Mouse (Mus musculus): ENCODE results near the gene Nrbp1. TPM values are rescaled to one million over a fixed set of nuclear protein-coding genes. Genes with fewer than 3 reads are reported as not detected.

The Nrbp1 gene
- polyA plus RNA-seq, 1 experiment from 2014 or later = 141 TPM

DNA sequence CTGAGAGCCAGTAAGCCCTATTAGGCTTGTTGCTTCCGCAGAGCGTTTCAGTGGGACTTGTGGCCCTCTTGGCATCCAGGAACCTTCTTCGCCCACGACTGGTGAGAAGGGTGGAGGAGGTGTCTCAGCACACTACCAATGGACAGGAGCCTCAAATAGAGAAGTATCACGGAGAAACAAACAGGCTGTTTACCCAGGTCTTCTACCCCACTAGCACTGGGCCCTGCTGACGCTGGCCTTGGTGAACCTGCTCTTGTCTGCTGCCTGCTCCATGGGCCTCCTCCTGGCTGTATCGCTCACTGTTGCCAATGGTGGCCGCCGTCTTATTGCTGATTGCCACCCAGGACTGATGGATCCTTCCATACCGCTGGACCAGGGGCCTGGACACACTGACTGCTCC is 11.5 kb downstream of the Nrbp1 start:
- DNase-seq (ENCODE audit: low spot score) = no peak
- H3K36me3 ChIP-seq (ENCODE audit: control insufficient read depth, insufficient read depth, low read length) = peaks cover 12% of the 10 kb centered on the region
- H3K9ac ChIP-seq (ENCODE audit: low read depth, low read length) = no peak overlapping the region; the same call in 1 of the 2 replicates
- no peaks in the 10 kb centered on the region for H3K9me3 ChIP-seq (ENCODE audit: control insufficient read depth, low read length)
- H3K27ac ChIP-seq (ENCODE audit: low read depth, low read length) = no peak overlapping the region
- H3K4me2 ChIP-seq (replicated peaks; ENCODE audit: low read depth, low read length) = peak overlapping the region; percentile 14; the same call in 1 of the 2 replicates
- H3K4me3 ChIP-seq (ENCODE audit: low read depth, low read length) = no peak overlapping the region
- ATAC-seq (ENCODE audit: low FRiP score) = no peak; the same call in 1 of the 2 replicates
- H3K27me3 ChIP-seq (ENCODE audit: control insufficient read depth, insufficient read depth, low read length) = peaks cover 2% of the 10 kb centered on the region; the same call in 1 of the 2 replicates
- 54% methylated on average over 10 of the region's 10 CpGs for WGBS
- peaks cover 7% of the 10 kb centered on the region for H3K4me1 ChIP-seq (replicated peaks; ENCODE audit: control insufficient read depth, insufficient read depth, low read length)

DNA sequence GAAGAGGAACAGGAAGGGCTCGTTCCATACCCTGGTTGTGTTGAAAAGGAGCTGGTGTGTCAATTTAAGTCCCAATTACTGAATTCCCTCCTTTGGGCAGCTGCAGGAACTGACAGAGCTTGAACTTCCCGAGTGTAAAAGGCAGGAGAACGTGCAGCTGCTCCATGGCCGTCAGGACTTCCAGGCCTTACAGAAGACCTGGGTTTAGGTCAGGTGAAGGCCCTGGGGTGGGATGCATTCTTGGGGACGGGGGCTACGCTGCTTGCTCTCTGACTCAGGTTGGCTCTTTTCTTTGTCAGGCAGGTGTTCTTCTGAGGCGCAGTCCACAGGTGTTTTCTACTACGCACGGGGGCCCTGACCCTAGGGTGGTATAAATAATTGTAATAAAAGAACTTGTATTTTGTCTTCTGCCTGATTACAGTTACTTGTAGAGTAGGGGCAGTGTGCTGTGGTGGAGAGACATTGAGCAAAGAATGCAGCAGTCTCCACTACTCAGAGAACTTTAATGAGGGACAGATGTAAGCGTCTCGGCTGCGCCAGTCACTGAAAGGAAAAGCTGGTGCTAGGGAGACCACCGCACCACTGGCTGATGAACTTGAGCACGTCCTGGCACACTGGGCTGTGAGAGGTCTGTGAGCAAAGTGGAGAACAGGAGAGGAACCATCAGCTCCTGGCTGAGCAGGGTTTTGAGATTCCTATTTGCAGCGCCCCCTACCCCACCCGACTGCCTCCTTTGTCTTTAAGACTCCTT is 12.3 kb downstream of the Nrbp1 start:
- Histone ChIP-seq H3K9ac (ENCODE audit: low read depth, low read length) (no peak overlapping the region), H3K9me3 (ENCODE audit: control insufficient read depth, low read length) (no peaks in the 10 kb centered on the region), H3K27me3 (ENCODE audit: control insufficient read depth, insufficient read depth, low read length) (peaks cover 2% of the 10 kb centered on the region; the same call in 1 of the 2 replicates), H3K36me3 (ENCODE audit: control insufficient read depth, insufficient read depth, low read length) (peaks cover 12% of the 10 kb centered on the region), H3K4me2 (replicated peaks; ENCODE audit: low read depth, low read length) (no peak overlapping the region), H3K4me1 (replicated peaks; ENCODE audit: control insufficient read depth, insufficient read depth, low read length) (peaks cover 7% of the 10 kb centered on the region), H3K27ac (ENCODE audit: low read depth, low read length) (no peak overlapping the region), H3K4me3 (ENCODE audit: low read depth, low read length) (no peak overlapping the region)
- DNase-seq (ENCODE audit: low spot score) = peak; percentile 9
- ATAC-seq (ENCODE audit: low FRiP score) = no peak
- 75% methylated on average over 16 of the region's 16 CpGs for WGBS

GRCm38 (mm10) chr5:31253806-31254205 is 13.1 kb downstream of the Nrbp1 start:
- no peak overlapping the region for H3K4me3 ChIP-seq (ENCODE audit: low read depth, low read length)
- peaks cover 2% of the 10 kb centered on the region; the same call in 1 of the 2 replicates for H3K27me3 ChIP-seq (ENCODE audit: control insufficient read depth, insufficient read depth, low read length)
- H3K9ac ChIP-seq (ENCODE audit: low read depth, low read length) = no peak overlapping the region
- 96% methylated on average over 8 of the region's 8 CpGs for WGBS
- no peak for DNase-seq (ENCODE audit: low spot score)
- no peak overlapping the region for H3K27ac ChIP-seq (ENCODE audit: low read depth, low read length)
- H3K36me3 ChIP-seq (ENCODE audit: control insufficient read depth, insufficient read depth, low read length) = peaks cover 10% of the 10 kb centered on the region; the same call in 1 of the 2 replicates
- ATAC-seq (ENCODE audit: low FRiP score) = no peak
- no peak overlapping the region for H3K4me2 ChIP-seq (replicated peaks; ENCODE audit: low read depth, low read length)
- peaks cover 7% of the 10 kb centered on the region for H3K4me1 ChIP-seq (replicated peaks; ENCODE audit: control insufficient read depth, insufficient read depth, low read length)
- H3K9me3 ChIP-seq (ENCODE audit: control insufficient read depth, low read length) = no peaks in the 10 kb centered on the region

GRCm38 (mm10) chr5:31254452-31254851 is 13.8 kb downstream of the Nrbp1 start:
- no peak overlapping the region for H3K4me3 ChIP-seq (ENCODE audit: low read depth, low read length)
- no peaks in the 10 kb centered on the region for H3K9me3 ChIP-seq (ENCODE audit: control insufficient read depth, low read length)
- H3K4me1 ChIP-seq (replicated peaks; ENCODE audit: control insufficient read depth, insufficient read depth, low read length) = peaks cover 7% of the 10 kb centered on the region
- DNase-seq (ENCODE audit: low spot score) = no peak
- 89% methylated on average over 7 of the region's 7 CpGs for WGBS
- H3K4me2 ChIP-seq (replicated peaks; ENCODE audit: low read depth, low read length) = no peak overlapping the region
- H3K27ac ChIP-seq (ENCODE audit: low read depth, low read length) = no peak overlapping the region
- ATAC-seq (ENCODE audit: low FRiP score) = no peak
- H3K9ac ChIP-seq (ENCODE audit: low read depth, low read length) = no peak overlapping the region
- H3K36me3 ChIP-seq (ENCODE audit: control insufficient read depth, insufficient read depth, low read length) = peaks cover 10% of the 10 kb centered on the region; the same call in 1 of the 2 replicates
- H3K27me3 ChIP-seq (ENCODE audit: control insufficient read depth, insufficient read depth, low read length) = peaks cover 2% of the 10 kb centered on the region; the same call in 1 of the 2 replicates

DNA sequence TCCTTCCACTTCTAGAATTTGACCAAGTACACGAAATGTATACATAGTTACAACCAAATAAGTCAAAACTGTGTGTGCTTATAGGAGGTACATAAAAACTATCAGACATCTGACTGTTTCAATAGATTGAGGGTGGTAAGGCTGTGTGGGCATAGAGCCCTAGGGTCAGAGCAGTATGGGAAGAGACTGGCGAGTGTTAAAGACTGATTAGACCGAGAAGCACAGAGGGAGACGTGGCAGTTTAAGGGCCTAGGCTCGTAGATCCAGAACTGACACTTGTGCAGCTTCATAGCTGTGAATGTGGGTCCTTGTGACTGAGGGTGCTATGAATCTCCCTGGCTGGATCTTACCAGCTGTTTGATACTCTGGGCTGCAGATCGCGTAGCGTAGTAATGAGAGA is 14.2 kb downstream of the Nrbp1 start:
- Histone ChIP-seq H3K9ac (ENCODE audit: low read depth, low read length) (no peak overlapping the region), H3K4me3 (ENCODE audit: low read depth, low read length) (no peak overlapping the region), H3K27ac (ENCODE audit: low read depth, low read length) (no peak overlapping the region), H3K27me3 (ENCODE audit: control insufficient read depth, insufficient read depth, low read length) (peaks cover 2% of the 10 kb centered on the region; the same call in 1 of the 2 replicates), H3K36me3 (ENCODE audit: control insufficient read depth, insufficient read depth, low read length) (peaks cover 9% of the 10 kb centered on the region; the same call in 1 of the 2 replicates), H3K4me1 (replicated peaks; ENCODE audit: control insufficient read depth, insufficient read depth, low read length) (peaks cover 7% of the 10 kb centered on the region), H3K4me2 (replicated peaks; ENCODE audit: low read depth, low read length) (no peak overlapping the region), H3K9me3 (ENCODE audit: control insufficient read depth, low read length) (no peaks in the 10 kb centered on the region)
- DNase-seq (ENCODE audit: low spot score) (no peak), ATAC-seq (ENCODE audit: low FRiP score) (no peak)
- WGBS = 91% methylated on average over 8 of the region's 8 CpGs

DNA sequence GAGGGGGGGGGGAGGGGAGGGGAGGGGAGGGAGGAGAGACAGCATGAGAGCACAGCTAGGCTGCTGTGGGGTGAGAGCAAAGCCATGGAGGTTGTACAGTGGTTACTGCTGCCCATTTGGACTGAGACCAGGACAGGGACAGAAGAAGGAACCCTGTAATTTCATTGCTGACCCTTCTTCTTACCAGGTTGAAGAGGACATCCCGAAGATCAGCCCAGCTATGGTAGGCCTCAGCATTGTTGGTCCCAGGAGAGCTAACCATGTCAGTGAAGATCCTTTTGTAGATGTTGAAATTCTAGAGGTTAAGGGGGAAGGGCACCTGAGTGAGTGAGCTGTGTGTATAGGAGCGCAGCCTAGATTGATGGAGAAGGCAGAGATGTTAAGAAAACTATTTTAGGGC is 14.7 kb downstream of the Nrbp1 start:
- Histone ChIP-seq H3K36me3 (ENCODE audit: control insufficient read depth, insufficient read depth, low read length) (0 out of 2 replicates have a peak, but pooled peaks cover 6% of the 10 kb centered on the region), H3K9me3 (ENCODE audit: control insufficient read depth, low read length) (no peaks in the 10 kb centered on the region), H3K27ac (ENCODE audit: low read depth, low read length) (no peak overlapping the region), H3K9ac (ENCODE audit: low read depth, low read length) (no peak overlapping the region), H3K4me2 (replicated peaks; ENCODE audit: low read depth, low read length) (no peak overlapping the region), H3K27me3 (ENCODE audit: control insufficient read depth, insufficient read depth, low read length) (peaks cover 2% of the 10 kb centered on the region; the same call in 1 of the 2 replicates), H3K4me3 (ENCODE audit: low read depth, low read length) (no peak overlapping the region), H3K4me1 (replicated peaks; ENCODE audit: control insufficient read depth, insufficient read depth, low read length) (peaks cover 7% of the 10 kb centered on the region)
- WGBS = 98% methylated on average over 2 of the region's 2 CpGs
- DNase-seq (ENCODE audit: low spot score) = no peak
- ATAC-seq (ENCODE audit: low FRiP score) = no peak

GRCm38 (mm10) chr5:31255971-31256370 is 15.3 kb downstream of the Nrbp1 start:
- H3K36me3 ChIP-seq (ENCODE audit: control insufficient read depth, insufficient read depth, low read length) = 0 out of 2 replicates have a peak, but pooled peaks cover under 1% of the 10 kb centered on the region
- no peaks in the 10 kb centered on the region for H3K9me3 ChIP-seq (ENCODE audit: control insufficient read depth, low read length)
- no peak overlapping the region for H3K4me3 ChIP-seq (ENCODE audit: low read depth, low read length)
- no peak overlapping the region for H3K9ac ChIP-seq (ENCODE audit: low read depth, low read length)
- ATAC-seq (ENCODE audit: low FRiP score) (no peak), DNase-seq (ENCODE audit: low spot score) (no peak)
- H3K4me2 ChIP-seq (replicated peaks; ENCODE audit: low read depth, low read length) = no peak overlapping the region
- peaks cover under 1% of the 10 kb centered on the region; the same call in 1 of the 2 replicates for H3K27me3 ChIP-seq (ENCODE audit: control insufficient read depth, insufficient read depth, low read length)
- no peak overlapping the region for H3K27ac ChIP-seq (ENCODE audit: low read depth, low read length)
- 88% methylated on average over 2 of the region's 2 CpGs for WGBS
- peaks cover 7% of the 10 kb centered on the region for H3K4me1 ChIP-seq (replicated peaks; ENCODE audit: control insufficient read depth, insufficient read depth, low read length)

DNA sequence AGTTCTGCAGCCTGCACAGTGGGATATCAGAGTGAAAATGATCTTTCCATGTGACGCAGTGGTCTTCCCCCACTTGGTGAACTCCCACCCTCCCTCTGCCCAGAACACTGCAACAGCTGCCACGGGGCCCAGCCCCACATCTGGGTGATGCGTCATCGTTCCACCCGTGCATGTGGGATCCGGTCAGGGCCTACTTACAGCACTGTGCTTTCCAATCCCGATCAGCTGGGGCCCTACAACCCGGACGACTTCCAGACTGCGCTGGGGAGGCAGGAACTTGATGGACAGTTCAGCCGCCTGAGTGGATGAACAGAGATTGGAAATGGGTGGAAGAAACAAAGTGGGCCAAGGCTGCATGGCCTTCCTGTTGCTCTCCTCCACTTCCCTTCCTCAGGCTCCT is 17.0 kb downstream of the Nrbp1 start:
- 79% methylated on average over 11 of the region's 11 CpGs for WGBS
- Histone ChIP-seq H3K4me2 (replicated peaks; ENCODE audit: low read depth, low read length) (no peak overlapping the region), H3K27me3 (ENCODE audit: control insufficient read depth, insufficient read depth, low read length) (no peaks in the 10 kb centered on the region), H3K27ac (ENCODE audit: low read depth, low read length) (no peak overlapping the region), H3K4me3 (ENCODE audit: low read depth, low read length) (no peak overlapping the region), H3K36me3 (ENCODE audit: control insufficient read depth, insufficient read depth, low read length) (no peaks in the 10 kb centered on the region), H3K4me1 (replicated peaks; ENCODE audit: control insufficient read depth, insufficient read depth, low read length) (no peaks in the 10 kb centered on the region), H3K9ac (ENCODE audit: low read depth, low read length) (no peak overlapping the region), H3K9me3 (ENCODE audit: control insufficient read depth, low read length) (no peaks in the 10 kb centered on the region)
- no peak for ATAC-seq (ENCODE audit: low FRiP score)
- DNase-seq (ENCODE audit: low spot score) = no peak

- ATAC-seq (ENCODE audit: low FRiP score) (no peak), DNase-seq (ENCODE audit: low spot score) (no peak)
- no peaks in the 10 kb centered on the region for H3K36me3 ChIP-seq (ENCODE audit: control insufficient read depth, insufficient read depth, low read length)
- H3K9ac ChIP-seq (ENCODE audit: low read depth, low read length) = no peak overlapping the region
- no peak overlapping the region for H3K4me2 ChIP-seq (replicated peaks; ENCODE audit: low read depth, low read length)
- H3K27ac ChIP-seq (ENCODE audit: low read depth, low read length) = no peak overlapping the region
- no peaks in the 10 kb centered on the region for H3K9me3 ChIP-seq (ENCODE audit: control insufficient read depth, low read length)
- H3K27me3 ChIP-seq (ENCODE audit: control insufficient read depth, insufficient read depth, low read length) = no peaks in the 10 kb centered on the region
- 96% methylated on average over 7 of the region's 7 CpGs for WGBS
- no peak overlapping the region for H3K4me3 ChIP-seq (ENCODE audit: low read depth, low read length)
- H3K4me1 ChIP-seq (replicated peaks; ENCODE audit: control insufficient read depth, insufficient read depth, low read length) = no peaks in the 10 kb centered on the region
Measured at GRCm38 (mm10) chr5:31266101-31266500, 25.4 kb downstream of the Nrbp1 start.

All from hindbrain, embryonic 11.5 days (tissue).